Mouse (Mus musculus) liver, postnatal 0 days (tissue): ENCODE data around the gene Mst1. TPM values are rescaled to one million over a fixed set of nuclear protein-coding genes. Genes with fewer than 3 reads are reported as not detected.

Experiments
- ATAC-seq: fragments of 200-750 bp; cut with Nextera tagmentation; 2 replicates; pipeline ENCODE4 v1.8.0; 2017; ENCODE audit warnings: mild to moderate bottlenecking, moderate library complexity
- DNase-seq: peaks from one replicate; pipeline ENCODE4 v3.0.0-alpha.2; 2016
- H3K27ac ChIP-seq: fragments of 300-500 bp; sonication (generic); 2 replicates; pipeline ENCODE4 v1.5.1; 2014; ENCODE audit warnings: antibody characterized with exemption, moderate library complexity, mild to moderate bottlenecking, low read depth
- H3K27me3 ChIP-seq: fragments of 300-500 bp; sonication (generic); 2 replicates; pipeline ENCODE4 v1.6.1; 2014; ENCODE audit warnings: low read length, control low read depth, mixed read lengths; ENCODE audit not compliant: insufficient read depth
- H3K36me3 ChIP-seq: fragments of 300-500 bp; sonication (generic); replicated peaks from 2 replicates; pipeline ENCODE4 v1.6.1; 2014; ENCODE audit warnings: mild to moderate bottlenecking, control low read depth, low read length, moderate library complexity, mixed read lengths; ENCODE audit not compliant: insufficient read depth
- H3K4me1 ChIP-seq: fragments of 300-500 bp; sonication (generic); 2 replicates; pipeline ENCODE4 v1.6.1; 2014; ENCODE audit warnings: antibody characterized with exemption, mild to moderate bottlenecking, control low read depth; ENCODE audit not compliant: insufficient read depth
- H3K4me2 ChIP-seq: fragments of 300-500 bp; sonication (generic); 2 replicates; pipeline ENCODE4 v1.6.1; 2014; ENCODE audit warnings: low read depth, mild to moderate bottlenecking, low read length, moderate library complexity, mixed read lengths
- H3K4me3 ChIP-seq: fragments of 300-500 bp; sonication (generic); 2 replicates; pipeline ENCODE4 v1.5.1; 2014; ENCODE audit warnings: low read depth, low read length
- H3K9ac ChIP-seq: fragments of 300-500 bp; sonication (generic); replicated peaks from 2 replicates; pipeline ENCODE4 v1.6.1; 2014; ENCODE audit warnings: mild to moderate bottlenecking, moderate library complexity
- H3K9me3 ChIP-seq: fragments of 300-500 bp; sonication (generic); 2 replicates; pipeline ENCODE4 v1.6.1; 2016; ENCODE audit warnings: mild to moderate bottlenecking, control low read depth, low read length, mixed read lengths
- CTCF ChIP-seq: sonication (generic); IDR thresholded peaks from 2 replicates; pipeline ENCODE4 v1.5.1; 2016; ENCODE audit warnings: antibody characterized with exemption, low read depth
- EP300 ChIP-seq: IDR thresholded peaks from 2 replicates; pipeline ENCODE4 v1.6.1; 2016; ENCODE audit warnings: antibody characterized with exemption, low read depth, mild to moderate bottlenecking
- WGBS: fragments of 180-500 bp; shearing (Covaris S2); extraction: QIAGEN DNeasy Blood & Tissue Kit; methylation state at CpG from one replicate; pipeline ENCODE4 v1.1.7; 2014; ENCODE audit not compliant: insufficient replicate concordance; 5-methylcytosine and 5-hydroxymethylcytosine counted together
- polyA plus RNA-seq: library from polyadenylated mRNA; unstranded; fragments of >200 nt; fragmentation: Nextera tagmentation; extraction: Ambion mirVana; gene quantifications from 2 replicates; pipeline ENCODE4 v1.2.1, GENCODE M21; 2015

The Mst1 gene
- 81.4 and 93.0 TPM in 2 replicates for polyA plus RNA-seq

GRCm38 (mm10) chr9:108080168-108080567 is at the start of gene Mst1:
Gene Mst1 (plus strand): TSS chr9:108080436.
- H3K27ac ChIP-seq = peak within 1 kb of the TSS; percentile 99
- DNase-seq (peak; percentile 82), ATAC-seq (peak; percentile 85)
- 28% methylated on average over 5 of the region's 5 CpGs for WGBS
- H3K27me3 ChIP-seq = no peaks in the 10 kb centered on the region
- H3K4me3 ChIP-seq = peak within 1 kb of the TSS; percentile 93
- H3K9me3 ChIP-seq = no peaks in the 10 kb centered on the region
- peaks cover 61% of the 10 kb centered on the region for H3K4me1 ChIP-seq
- H3K36me3 ChIP-seq = peaks cover 35% of the 10 kb centered on the region
- TF ChIP-seq EP300 (peak; percentile 66; the same call in 1 of the 2 replicates), CTCF (no peak)
- peak within 1 kb of the TSS; percentile 100 for H3K9ac ChIP-seq
- peak within 1 kb of the TSS; percentile 94 for H3K4me2 ChIP-seq

DNA sequence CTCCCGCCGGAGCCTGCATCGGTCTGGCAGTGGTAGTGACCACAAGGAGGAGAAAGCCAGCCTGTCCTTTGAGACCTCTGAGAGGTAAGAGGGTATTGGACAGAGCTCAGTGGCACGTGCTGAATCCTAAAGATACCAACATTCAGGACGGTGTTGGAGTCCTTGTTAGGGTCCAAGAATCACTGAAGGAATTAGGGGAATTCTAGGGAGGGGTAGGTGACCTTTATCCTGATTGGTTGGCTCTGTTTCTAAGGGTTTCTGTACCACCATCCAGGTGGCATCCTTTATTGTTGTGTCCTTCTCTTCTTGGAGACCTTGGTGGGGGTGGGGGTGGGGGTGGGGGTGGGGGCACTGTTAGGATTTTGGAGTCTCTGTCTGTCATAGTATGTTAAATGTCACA is 48.1 kb upstream of the Mst1 start:
- DNase-seq = no peak
- TF ChIP-seq EP300 (no peak), CTCF (no peak)

DNA sequence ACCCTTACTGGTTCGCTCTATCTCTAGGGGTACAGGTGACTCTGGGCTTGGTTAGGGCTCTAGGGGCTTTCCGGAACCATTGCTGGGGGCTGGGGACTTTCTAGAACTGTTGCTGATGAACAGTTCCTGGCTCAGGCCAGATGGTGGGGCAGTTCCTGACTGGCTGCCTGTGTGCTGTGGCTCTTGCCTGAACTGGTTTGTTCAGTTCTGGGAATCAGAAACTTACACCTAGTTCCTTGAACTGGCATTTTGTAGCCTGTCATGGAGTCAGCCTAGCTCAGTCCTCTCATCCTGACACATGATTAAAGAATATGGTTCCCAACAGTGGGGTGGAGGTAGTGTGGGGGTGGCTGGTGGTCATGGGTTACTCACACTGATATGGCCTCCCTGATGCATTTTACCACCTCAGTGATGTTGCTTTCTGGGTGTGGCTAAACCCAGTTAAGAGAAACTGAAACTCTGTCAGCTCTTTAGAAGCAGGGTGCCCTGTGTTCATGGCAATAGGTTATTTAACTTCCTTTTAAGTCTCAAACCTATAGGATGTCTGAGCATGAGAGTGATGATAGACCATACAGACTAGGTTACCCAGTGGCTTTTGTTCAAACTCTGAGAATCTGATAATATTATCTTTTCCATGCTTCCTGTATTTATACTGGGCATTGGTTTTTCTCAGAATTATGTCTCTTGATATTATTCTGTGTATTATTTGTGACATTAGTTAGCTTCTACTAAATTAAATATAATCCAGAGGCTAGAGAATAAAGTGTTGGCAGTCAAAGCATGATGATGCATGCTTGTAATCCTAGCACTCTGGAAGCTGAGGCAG is 44.7 kb upstream of the Mst1 start:
- peaks cover 63% of the 10 kb centered on the region for H3K36me3 ChIP-seq
- H3K9ac ChIP-seq = no peak overlapping the region
- ATAC-seq (peak; percentile 35; the same call in 1 of the 2 replicates), DNase-seq (no peak)
- no peaks in the 10 kb centered on the region for H3K9me3 ChIP-seq
- 90% methylated on average over 2 of the region's 2 CpGs for WGBS
- no peak overlapping the region for H3K27ac ChIP-seq
- TF ChIP-seq CTCF (no peak), EP300 (no peak)
- H3K4me1 ChIP-seq = no peaks in the 10 kb centered on the region
- H3K27me3 ChIP-seq = no peaks in the 10 kb centered on the region
- H3K4me3 ChIP-seq = no peak overlapping the region
- H3K4me2 ChIP-seq = no peak overlapping the region

More for the DNA sequence above, 48.1 kb upstream of the Mst1 start:
- H3K9ac ChIP-seq = no peak overlapping the region
- H3K27me3 ChIP-seq = no peaks in the 10 kb centered on the region
- no peak overlapping the region for H3K4me3 ChIP-seq
- no peaks in the 10 kb centered on the region for H3K9me3 ChIP-seq
- ATAC-seq = no peak
- H3K27ac ChIP-seq = no peak overlapping the region
- H3K4me1 ChIP-seq = no peaks in the 10 kb centered on the region
- H3K36me3 ChIP-seq = peaks cover 62% of the 10 kb centered on the region
- no peak overlapping the region for H3K4me2 ChIP-seq
- 84% methylated on average over 5 of the region's 5 CpGs for WGBS

- TF ChIP-seq CTCF (peak; percentile 42), EP300 (no peak)
- WGBS = 90% methylated on average over 8 of the region's 8 CpGs
- ATAC-seq (no peak), DNase-seq (peak; percentile 14)
- Histone ChIP-seq H3K4me3 (no peak overlapping the region), H3K27ac (no peak overlapping the region), H3K4me2 (no peak overlapping the region), H3K27me3 (no peaks in the 10 kb centered on the region), H3K9me3 (no peaks in the 10 kb centered on the region), H3K9ac (no peak overlapping the region), H3K36me3 (peaks cover 55% of the 10 kb centered on the region), H3K4me1 (peaks cover 18% of the 10 kb centered on the region)
Observed at GRCm38 (mm10) chr9:108044751-108045492, 35.3 kb upstream of the Mst1 start.

GRCm38 (mm10) chr9:108046582-108046981 is 33.7 kb upstream of the Mst1 start:
- WGBS = 79% methylated on average over 4 of the region's 4 CpGs
- Histone ChIP-seq H3K9ac (peak overlapping the region; percentile 16; the same call in 1 of the 2 replicates), H3K4me3 (no peak overlapping the region), H3K4me1 (peaks cover 21% of the 10 kb centered on the region), H3K9me3 (no peaks in the 10 kb centered on the region), H3K27ac (no peak overlapping the region), H3K27me3 (no peaks in the 10 kb centered on the region), H3K36me3 (peaks cover 56% of the 10 kb centered on the region), H3K4me2 (no peak overlapping the region)
- TF ChIP-seq CTCF = no peak
- TF ChIP-seq EP300 = no peak
- ATAC-seq = no peak
- peak; percentile 19 for DNase-seq
